Mouse (Mus musculus) right cerebral cortex, adult 2 months (tissue): ENCODE measurements at regions not wholly inside any gene's neighbourhood (a gene's known extent, or its start where the extent isn't known, plus 50 kb on each side); places are given as distances from the start of the nearest gene placed in this dataset.
A peak's percentile ranks its signal among the peaks of the same experiment; 100 is the strongest.
"Not testable (repeated sequence)": the region's sequence is repeated elsewhere in the genome, so short reads cannot be mapped to it uniquely, and the experiment has no call there.

Experiments used
- DNase-seq, 2 experiments: peaks; one replicate each; pipeline ENCODE4 v3.0.0; 2021 to 2022; ENCODE audit warnings: low spot score in 2 of 2

DNA sequence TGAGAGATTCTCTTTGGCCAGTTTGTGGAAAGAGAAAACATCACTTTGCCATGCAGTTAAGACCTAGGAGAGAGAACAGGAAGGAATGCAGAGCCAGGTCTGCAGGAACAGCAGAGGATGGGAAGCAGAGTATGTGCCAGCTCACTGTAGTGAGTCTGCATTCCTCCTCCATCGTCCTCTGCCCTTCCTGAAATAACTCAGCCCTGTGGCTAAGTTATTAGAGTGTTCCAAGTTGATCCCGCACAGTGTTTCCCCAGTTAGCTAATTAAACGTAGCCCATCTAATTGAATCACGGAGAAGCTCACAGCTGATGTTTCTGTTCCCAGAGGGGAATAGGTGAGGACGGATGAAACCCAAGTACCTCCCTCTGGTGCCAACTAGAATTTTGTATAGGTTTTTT, 142.3 kb upstream of the Rack1 start:
- DNase-seq, result peak in 1 of 2 experiments; percentile 6

DNA sequence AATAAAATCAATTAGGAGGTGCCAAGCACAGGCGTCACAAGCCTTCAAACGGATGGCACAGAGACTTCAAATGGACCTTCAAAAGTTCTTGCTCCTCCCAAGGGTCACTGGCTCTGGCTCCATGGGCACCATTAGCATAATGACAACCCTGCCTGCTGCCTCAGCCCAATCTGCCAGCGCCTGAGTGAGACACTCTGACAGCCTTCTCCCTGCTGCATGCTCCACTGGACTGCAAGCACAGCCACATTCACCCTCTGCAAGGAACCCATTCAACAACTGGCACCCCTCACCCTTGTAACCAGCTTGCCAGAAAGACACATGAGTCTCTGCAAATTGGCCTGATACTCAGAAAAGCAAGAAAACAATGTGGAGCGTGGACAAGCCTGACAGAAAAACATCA, 138.5 kb upstream of the Rack1 start:
- DNase-seq, result no peak

DNA sequence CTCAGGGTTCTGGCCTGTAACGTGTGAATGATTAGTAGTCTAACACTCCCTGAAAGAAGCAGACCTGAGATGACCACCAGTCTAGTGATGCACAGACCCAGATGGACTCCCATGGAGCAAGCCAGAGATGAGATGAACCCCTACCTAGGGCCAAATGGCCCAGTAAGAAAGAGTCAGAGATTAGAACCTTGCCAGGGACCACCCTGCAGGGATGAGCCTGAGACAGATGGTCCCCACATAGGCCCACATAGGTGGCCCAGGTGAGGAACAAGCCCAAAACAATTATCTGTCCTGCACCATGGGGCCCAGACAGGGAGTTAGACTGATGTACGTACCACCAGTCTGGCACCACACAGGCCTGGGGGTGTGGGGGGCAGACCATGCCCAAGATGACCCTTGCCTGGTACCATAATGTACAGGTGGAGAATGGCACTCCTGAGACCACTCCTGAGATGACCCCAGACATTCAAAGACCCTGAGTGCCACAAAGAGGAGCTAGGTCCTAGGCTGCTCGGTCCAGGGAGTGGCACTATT, 115.3 kb upstream of the Rack1 start:
- no peak for DNase-seq

DNA sequence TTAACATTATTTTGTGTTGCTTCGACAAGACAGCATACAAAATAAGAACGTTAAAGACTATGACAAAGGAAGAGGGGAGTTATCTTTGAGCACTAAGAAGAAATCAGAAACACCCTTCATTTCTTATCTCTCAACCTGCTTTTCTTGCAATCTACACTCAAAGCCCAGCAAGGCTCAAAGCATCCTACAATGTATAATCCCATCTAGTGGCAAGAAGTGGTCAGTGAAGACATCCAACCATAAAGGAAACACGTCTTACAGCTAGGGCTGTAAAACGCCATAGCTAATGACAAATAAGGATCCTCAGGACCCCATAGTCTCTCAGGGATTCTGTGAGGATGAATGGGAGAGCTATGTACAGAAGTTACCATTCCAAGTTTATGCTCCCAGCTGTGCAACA, 110.1 kb upstream of the Rack1 start:
- DNase-seq, result no peak

DNA sequence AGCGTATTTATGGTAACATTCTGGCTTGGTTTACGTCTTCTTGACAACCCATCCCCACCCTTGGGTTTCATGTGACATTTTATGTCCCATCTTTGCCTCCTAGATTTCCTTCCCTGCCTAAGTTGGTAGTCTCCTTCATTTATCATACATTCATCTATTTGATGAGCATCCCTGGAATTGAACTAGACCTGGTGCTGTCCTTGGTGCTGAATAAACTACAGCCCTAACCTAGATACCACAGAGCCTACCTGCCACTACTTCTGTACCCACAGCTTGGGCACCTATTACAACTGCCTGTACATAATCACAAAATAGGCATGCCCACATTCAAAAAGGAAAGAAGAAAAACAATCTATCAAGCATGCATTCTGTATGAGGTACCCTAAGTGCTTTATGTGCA, 103.8 kb upstream of the Rack1 start:
- DNase-seq, result no peak

DNA sequence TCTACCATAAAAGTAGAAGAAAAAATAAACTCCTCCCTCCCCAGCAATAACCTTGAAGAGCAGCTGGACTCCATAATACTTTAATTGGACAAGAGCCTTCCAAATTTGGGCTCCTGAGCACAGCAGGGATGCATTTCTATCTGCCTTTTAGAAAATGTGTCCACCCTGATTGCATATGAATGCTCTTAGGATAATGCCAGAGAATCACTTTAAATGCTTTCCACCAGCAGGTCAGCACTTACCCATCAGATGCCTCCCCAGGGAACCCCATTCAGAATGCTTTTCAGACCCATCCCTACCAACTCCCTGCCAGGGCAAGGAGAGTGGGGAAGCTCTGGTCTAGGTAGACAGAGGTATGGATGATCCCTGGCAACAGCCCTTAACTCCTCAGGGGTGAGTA, 102.9 kb upstream of the Rack1 start:
- no peak for DNase-seq

DNA sequence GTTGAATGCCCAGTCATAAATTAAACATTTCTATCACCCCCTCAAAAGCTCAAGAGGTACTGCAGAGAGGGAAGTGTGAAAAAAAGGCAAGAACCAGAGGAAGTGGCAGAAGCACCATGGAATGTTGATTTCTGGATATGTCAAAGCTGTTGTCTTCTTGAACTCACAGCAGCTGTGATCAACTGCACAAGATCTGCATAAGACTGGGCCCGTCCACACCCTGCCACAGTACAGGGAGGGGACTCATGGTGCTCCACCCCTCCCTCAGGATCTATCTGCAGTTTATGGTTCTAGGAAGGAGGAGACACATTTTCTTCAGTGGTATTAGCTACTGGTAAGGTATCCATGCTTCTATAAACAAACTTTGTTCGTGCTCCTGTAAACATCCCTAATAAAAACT, 92.9 kb upstream of the Rack1 start:
- no peak for DNase-seq

DNA sequence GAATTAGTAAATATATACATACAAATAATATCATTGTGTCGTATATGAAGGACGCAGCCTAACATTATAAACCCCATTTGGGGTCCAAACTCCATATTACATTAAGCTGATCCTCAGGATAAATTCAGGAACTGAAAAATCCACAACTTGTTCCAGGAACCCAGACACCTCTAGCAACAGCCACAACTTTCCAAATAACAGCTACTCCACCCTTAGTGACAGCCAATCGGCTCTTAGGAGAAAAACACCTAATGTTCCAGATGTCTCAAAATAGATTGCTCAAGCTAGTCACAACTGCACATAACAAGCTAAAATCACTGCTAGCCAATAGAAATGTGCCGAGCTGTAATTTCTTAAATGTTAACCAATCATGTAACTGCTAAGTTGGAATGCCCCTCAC, 89.2 kb upstream of the Rack1 start:
- no peak for DNase-seq

DNA sequence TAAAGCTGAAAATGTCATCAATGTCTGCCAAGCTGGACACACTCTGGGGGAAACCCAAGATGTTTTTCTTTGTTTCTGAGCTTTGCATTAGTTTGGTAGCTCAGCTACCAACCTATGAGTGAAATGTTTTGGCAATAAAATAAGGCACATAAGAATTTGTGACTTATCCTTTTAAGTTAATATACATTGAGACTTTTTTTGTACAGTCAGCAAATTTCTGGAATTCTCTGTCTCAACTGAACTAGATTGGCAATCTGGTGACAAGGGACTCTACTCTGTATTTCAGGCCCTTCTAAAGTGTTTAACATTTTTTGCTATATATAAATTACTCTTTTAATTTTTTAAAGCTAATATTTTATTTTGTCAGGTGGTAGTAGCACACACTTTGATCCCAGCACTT, 76.1 kb upstream of the Rack1 start:
- DNase-seq, result no peak

DNA sequence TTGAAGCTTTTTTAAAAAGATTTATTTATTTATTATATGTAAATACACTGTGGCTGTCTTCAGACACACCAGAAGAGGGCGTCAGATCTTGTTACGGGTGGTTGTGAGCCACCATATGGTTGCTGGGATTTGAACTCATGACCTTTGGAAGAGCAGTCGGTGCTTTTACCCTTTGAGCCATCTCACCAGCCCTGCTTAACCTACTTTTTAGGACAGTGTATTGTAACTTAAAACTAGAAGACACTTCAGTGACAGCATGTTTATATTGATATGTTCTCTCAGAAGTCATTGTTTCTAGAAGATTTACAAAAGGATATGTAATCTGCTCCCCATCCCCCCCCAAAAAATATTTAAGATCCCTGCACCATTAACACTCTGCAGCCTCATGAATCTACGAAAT, 69.3 kb upstream of the Rack1 start:
- not testable (repeated sequence) for DNase-seq

DNA sequence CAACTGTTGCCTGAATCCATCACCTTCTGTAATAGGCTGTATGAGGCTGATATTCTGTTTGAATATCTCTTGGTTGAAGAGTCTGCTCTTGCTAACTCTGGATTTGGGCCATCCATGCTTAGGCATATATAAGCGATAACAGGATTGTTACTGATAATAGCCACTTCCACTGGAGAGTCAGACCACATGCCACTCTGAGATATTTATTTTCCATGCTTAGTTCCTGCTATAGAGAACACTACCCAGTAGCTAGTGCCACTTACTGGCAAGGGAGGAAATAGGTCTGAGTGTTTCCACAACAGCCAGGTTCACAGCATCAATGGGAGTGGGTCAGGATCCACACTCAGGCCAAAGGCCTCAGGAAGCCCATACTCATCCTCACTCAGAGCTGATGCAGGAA, 53.6 kb upstream of the Rack1 start:
- DNase-seq, result no peak

DNA sequence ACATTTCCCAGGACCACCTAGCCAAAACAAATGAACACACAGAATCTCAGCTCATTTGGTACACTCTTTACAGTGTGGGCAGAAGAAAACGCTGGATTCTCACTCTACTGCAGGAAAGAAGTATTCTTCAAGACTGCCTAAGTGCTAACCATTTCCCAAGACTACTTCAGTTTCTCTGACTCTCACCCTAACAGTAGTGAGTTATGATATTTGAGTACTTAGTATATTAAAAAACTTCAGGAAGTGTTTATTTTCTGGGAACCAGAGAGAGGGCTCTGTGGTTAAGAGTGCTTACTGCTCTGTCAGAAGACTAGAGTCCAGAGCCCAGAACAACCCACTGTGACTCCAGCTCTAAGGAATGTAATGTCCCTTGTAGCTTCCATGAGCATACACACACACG, 52.1 kb upstream of the Rack1 start:
- no peak for DNase-seq
